Mouse (Mus musculus): ENCODE measurements around the gene Bud13. TPM values are rescaled to one million over a fixed set of nuclear protein-coding genes. Genes with fewer than 3 reads are reported as not detected.
"Not testable (repeated sequence)": the region's sequence is repeated elsewhere in the genome, so short reads cannot be mapped to it uniquely, and the experiment has no call there.

Gene Bud13
- total RNA-seq, 2 experiments from 2014 or later = 7.4 to 7.7 TPM

DNA sequence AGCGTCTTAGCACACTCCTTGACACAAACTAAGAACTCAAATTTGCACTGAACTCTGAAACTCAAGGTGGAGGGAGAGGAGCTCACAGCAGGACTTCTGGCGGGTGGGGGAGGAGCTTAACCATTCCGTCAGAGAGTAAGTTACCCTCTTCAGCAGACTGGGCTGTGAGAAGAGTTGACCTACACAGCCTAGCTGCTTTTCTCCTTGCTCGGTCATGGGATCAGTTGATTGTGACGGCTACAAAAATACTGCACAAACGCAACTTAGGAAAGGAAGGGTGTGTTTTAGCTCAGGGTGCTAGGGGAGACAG is 47.7 kb downstream of the Bud13 start:
- intact Hi-C loops (cut with DNase I) = no loop called here
- no peak for DNase-seq

DNA sequence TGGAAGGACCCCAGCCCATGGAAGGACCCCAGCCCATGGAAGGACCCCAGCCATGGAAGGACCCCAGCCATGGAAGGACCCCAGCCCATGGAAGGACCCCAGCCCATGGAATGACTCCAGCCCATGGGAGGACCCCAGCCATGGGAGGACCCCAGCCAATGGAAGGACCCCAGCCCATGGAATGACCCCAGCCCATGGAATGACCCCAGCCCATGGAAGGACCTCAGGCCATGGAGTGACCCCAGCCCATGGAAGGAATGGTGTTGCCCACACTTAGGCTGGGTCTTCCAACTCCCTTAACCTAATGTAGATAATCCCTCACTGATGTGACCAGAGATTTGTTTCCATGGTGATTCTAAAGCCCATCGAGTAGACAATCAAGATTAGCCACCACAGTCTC is 48.5 kb downstream of the Bud13 start:
- intact Hi-C loops (cut with DNase I) = no loop called here
- no peak for DNase-seq

DNA sequence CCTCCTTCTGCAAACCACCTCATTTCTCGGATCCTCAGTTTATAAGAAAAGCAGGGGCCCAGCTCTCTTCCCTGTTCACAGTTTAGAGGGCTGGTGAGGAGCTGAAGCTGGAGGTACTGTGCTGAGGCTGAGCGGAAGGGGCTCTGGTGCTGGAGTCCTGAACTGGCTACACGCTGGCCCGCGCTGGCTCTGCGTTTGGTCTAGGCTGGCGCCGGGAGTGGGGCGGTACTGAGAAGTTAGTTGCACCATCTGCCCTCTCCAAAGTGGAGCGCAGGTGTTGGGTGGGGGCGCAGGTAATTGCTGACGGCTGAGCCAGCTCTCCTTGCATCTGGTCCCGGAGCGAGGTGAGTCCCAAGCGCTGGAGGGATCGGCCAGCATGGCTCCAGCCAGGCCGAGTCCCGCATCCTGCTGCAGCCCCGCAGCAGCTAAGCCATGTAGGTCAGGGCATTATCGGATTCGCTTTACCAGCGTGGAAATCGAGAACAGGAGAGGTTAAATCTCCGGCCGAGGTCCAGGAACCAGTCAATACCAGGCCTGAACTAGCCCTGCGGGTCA is 51.7 kb downstream of the Bud13 start:
- intact Hi-C loops (cut with DNase I) = no loop called here

DNA sequence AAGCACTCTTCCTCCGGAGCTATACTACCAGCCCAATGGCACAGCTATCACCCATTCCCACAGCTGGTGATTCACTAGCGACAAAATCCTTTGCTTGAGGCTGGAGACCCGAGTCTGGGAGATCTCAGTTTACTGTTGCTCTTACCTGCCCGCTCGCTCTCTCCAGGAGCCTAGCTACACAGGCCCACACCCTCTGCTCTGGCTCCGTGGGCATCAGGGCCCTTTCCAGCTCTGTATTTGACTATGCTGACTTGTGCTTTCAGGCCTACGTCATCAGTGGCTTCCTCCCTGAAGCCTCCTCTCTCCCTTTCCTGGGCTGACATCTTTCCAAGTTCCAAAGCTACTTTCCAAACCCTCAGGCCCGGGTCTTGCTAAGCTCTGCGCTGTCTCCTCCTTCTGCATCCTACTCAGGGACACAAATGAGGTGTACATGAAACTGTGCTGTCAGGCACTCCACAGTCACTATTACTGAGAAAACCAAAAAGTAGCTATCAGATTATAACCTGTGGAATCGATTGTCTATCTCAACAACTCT is 52.7 kb downstream of the Bud13 start:
- intact Hi-C loops (cut with DNase I) = no loop called here
- DNase-seq = no peak

More for the DNA sequence above, 51.7 kb downstream of the Bud13 start:
- DNase-seq = no peak

DNA sequence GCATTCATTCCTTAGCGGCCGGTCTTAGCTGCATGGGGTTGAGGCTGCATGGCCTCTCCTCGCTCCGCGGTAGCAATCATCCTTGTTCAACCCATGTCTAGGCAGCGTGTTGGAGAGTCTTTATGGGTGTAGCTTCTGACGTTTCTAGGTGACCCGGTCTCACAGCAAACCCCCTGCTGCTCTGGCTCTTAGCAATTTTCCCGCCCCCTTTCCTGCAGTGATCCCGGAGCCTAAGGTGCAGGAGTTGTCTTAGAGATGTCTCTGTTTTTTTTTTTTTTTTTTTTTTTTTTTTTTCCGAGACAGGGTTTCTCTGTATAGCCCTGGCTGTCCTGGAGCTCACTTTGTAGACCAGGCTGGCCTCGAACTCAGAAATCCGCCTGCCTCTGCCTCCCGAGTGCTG is 53.5 kb downstream of the Bud13 start:
- intact Hi-C loops (cut with DNase I); DNase-seq: not testable (repeated sequence)

DNA sequence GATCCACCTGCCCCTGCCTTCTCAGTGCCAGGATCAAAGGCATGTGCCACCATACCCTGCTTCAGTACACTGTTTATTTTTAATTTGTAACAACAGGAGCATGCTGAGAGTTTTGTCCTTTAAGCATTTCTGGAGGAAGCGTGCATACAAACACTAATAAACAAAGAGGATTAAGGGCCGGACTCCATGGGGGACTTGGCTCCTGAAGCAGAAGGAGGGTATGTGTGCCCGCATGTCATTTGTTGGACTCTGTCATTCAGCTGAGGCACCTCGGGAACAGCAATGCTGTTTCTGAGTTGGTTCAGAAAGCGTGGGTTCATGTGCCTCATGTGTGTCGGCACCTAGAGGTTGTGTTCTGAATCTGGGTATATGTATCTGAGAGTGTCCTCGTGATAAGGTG is 54.5 kb downstream of the Bud13 start:
- intact Hi-C loops (cut with DNase I) = no loop called here
- DNase-seq = no peak

DNA sequence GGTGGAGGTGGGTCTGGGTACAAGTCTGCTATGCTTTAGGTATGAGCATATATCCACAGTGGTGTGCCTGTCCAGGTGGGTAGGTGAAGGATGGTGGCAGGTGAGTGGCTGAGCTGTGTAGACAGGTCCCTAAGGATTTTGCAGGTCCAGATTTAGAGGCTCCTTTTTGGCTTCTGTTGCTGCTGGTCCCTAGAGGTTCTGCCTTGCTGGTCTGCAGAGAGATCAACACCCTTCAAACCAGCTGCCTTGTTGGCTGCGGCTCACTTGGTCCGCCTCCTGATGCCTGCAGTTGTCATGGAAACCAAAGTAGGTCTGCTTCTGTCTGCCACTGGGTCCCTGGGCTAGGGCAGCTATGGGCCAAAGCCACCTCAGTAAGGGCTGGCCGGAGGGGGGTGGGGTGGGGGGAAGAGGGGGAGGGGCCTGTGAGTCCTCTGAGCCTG is 55.1 kb downstream of the Bud13 start:
- no peak for DNase-seq
- intact Hi-C loops (cut with DNase I) = no loop called here

DNA sequence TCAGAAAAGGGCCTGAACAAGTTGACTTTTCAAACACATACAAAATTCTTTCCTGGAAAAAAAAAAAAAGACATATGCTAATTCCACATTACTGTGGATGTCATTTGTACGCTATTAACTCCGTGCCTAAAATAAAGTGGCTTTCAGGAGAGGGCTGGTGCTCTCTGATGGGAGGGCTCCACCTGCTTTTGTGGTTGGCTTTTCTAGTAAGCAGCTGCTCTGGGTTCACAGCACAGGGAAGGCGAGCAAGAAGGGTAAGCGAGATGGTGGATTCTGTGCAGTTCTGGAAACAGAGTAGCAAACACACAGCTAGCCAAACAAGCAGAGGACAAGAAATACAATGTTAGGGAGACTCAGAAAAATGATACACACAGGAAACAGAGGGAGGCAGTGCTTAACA is 55.6 kb downstream of the Bud13 start:
- no peak for DNase-seq
- intact Hi-C loops (cut with DNase I) = no loop called here

DNA sequence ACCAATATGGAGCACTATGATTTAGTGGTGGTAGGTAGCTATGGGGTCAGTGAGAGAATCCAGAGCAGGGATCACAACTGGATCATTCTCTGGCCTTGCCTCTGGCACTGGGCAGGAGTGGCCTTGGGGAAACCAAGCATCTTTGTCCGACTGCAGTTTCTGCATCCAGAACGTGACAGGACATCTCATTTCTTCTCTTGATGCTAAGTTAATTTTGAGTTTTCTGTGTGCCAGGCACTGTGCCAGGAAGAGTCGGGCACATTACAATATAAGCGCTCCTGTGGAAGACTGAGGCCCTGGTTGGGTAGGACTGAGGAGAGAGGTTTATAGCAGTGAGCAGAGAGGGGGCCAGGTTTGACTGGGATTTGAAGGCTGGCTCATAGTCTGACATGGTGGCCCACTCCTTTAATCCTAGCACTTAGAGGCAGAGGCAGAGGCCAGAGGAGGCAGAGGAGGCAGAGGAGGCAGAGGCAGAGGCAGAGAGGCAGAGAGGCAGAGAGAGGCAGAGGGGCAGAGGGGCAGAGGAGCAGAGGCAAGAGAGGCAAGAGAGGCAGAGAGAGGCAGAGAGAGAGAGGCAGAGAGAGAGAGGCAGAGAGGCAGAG is 56.3 kb downstream of the Bud13 start:
- DNase-seq = no peak
- intact Hi-C loops (cut with DNase I) = no loop called here

DNA sequence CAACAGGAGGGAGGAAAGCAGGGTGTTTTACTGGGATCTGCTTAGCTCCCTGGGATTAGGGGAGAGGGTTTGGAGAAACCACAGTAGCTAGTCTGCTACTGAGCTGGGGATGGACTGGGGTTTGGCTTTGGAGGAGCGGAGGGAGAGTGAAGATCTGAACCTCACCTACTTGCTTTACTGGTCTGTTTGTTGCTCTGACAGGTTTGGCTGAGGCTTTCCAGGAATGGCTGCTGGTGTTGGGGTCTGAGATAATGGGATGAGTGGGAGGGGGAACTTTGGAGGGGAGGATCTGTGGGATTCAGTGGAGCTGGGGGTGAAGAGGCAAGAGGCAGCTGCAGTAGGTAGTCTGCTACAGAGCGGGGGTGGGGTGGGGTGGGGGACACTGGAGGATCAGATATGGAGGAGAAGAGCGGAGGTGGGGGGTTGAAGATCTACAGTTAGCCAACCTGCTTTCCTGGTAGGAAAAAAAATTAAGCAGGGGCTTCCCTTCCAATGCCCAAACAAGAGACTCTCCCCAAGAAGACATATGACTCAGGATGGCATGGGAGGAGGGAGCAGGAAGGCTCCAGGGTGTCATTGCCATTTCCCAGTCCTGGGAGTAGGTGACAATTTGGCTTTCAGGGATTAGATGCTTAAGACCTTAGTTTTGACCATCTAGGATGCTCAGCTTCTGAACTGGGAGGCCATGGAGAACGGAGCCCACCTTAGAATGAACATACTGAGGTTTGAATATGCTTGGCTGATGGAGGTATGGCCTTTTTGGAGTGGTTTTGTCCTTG is 63.3 kb downstream of the Bud13 start:
- intact Hi-C loops (cut with DNase I) = no loop called here
- DNase-seq = no peak

Other genes with a start within 250 kb of the Bud13 start
- gene Apoa1, start 54.4 kb upstream of the Bud13 start, total RNA-seq (2021) = under 1 TPM in 1 of 2 experiments, not detected in 1; 0.29 TPM
- gene Apoc3, start 47.4 kb upstream of the Bud13 start, total RNA-seq (2021) = not detected
- gene Apoa4, start 42.3 kb upstream of the Bud13 start, total RNA-seq (2021) = under 1 TPM in 1 of 2 experiments, not detected in 1; 0.12 TPM
- not detected for gene Apoa5, start 14.4 kb upstream of the Bud13 start, total RNA-seq (2021)
- gene Zpr1, start 9.9 kb upstream of the Bud13 start, total RNA-seq (2021) = 10 to 100 TPM; 18.7 to 19.1 TPM
- not detected for gene 4931429L15Rik, start 37.0 kb downstream of the Bud13 start, total RNA-seq (2021)